Mouse (Mus musculus): ENCODE measurements around the gene Ctse.

Ctse gene

GRCm38 (mm10) chr1:131699642-131700041, 61.5 kb downstream of the Ctse start:
- no peak for DNase-seq (ENCODE audit: low read depth in 2 of 2, low spot score in 2 of 2)

GRCm38 (mm10) chr1:131700447-131700846, 62.3 kb downstream of the Ctse start:
- no peak for DNase-seq (ENCODE audit: low read depth in 2 of 2, low spot score in 2 of 2)

- no peak for DNase-seq (ENCODE audit: low read depth in 2 of 2, low spot score in 2 of 2)
These were observed 63.3 kb downstream of the Ctse start for GRCm38 (mm10) chr1:131701391-131701790.

GRCm38 (mm10) chr1:131702094-131702766, 64.1 kb downstream of the Ctse start:
- no peak for DNase-seq (ENCODE audit: low read depth in 2 of 2, low spot score in 2 of 2)

GRCm38 (mm10) chr1:131703482-131703881, 65.4 kb downstream of the Ctse start:
- no peak for DNase-seq (ENCODE audit: low read depth in 2 of 2, low spot score in 2 of 2)

- DNase-seq (ENCODE audit: low read depth in 2 of 2, low spot score in 2 of 2), result peak; percentile 14 to 35
These were observed 70.2 kb downstream of the Ctse start for GRCm38 (mm10) chr1:131708338-131708737.

GRCm38 (mm10) chr1:131711518-131711917, 73.4 kb downstream of the Ctse start:
- DNase-seq (ENCODE audit: low read depth in 2 of 2, low spot score in 2 of 2), result no peak

- peak; percentile 47 to 61 for DNase-seq (ENCODE audit: low read depth in 2 of 2, low spot score in 2 of 2)
These were observed 74.3 kb downstream of the Ctse start for GRCm38 (mm10) chr1:131712386-131712785.

GRCm38 (mm10) chr1:131714388-131715337, 76.6 kb downstream of the Ctse start:
- no peak for DNase-seq (ENCODE audit: low read depth in 2 of 2, low spot score in 2 of 2)

- DNase-seq (ENCODE audit: low read depth in 2 of 2, low spot score in 2 of 2), result no peak
These were observed 81.0 kb downstream of the Ctse start for GRCm38 (mm10) chr1:131718952-131719694.

GRCm38 (mm10) chr1:131721989-131722388, 83.9 kb downstream of the Ctse start:
- DNase-seq (ENCODE audit: low read depth in 2 of 2, low spot score in 2 of 2), result no peak

GRCm38 (mm10) chr1:131723549-131723948, 85.4 kb downstream of the Ctse start:
- no peak for DNase-seq (ENCODE audit: low read depth in 2 of 2, low spot score in 2 of 2)
